Mouse (Mus musculus): ENCODE measurements around the gene Tbc1d22b. TPM values are rescaled to one million over a fixed set of nuclear protein-coding genes. Genes with fewer than 3 reads are reported as not detected.

Gene Tbc1d22b
- total RNA-seq, 2 experiments from 2014 or later: 10.2 to 11.3 TPM

DNA sequence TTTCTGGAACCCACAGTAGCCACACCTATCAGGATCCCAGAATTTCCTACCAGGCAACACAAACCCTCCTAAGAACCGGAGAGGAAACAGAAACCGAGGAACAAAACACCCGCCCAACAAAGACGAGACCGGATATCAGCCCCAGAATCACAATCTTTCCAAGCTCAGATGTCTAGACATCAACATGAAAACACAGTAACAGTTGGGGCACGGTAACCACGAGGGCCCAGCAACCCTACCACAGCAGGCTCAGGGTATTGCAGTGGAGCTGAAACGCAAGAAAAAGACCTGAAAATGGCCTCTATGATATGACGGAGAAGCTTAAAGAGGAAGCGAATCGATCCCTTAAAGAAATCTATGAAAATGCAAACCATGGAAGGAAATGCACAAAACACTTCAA lies 15.7 kb upstream of the Tbc1d22b start:
- DNase-seq (ENCODE audit: low spot score in 2 of 2): no peak

GRCm38 (mm10) chr17:29540426-29540825 lies 9.2 kb upstream of the Tbc1d22b start:
- no peak for DNase-seq (ENCODE audit: low spot score in 2 of 2)

GRCm38 (mm10) chr17:29541419-29541818 lies 8.2 kb upstream of the Tbc1d22b start:
- DNase-seq (ENCODE audit: low spot score in 2 of 2): peak; percentile 28 to 72

DNA sequence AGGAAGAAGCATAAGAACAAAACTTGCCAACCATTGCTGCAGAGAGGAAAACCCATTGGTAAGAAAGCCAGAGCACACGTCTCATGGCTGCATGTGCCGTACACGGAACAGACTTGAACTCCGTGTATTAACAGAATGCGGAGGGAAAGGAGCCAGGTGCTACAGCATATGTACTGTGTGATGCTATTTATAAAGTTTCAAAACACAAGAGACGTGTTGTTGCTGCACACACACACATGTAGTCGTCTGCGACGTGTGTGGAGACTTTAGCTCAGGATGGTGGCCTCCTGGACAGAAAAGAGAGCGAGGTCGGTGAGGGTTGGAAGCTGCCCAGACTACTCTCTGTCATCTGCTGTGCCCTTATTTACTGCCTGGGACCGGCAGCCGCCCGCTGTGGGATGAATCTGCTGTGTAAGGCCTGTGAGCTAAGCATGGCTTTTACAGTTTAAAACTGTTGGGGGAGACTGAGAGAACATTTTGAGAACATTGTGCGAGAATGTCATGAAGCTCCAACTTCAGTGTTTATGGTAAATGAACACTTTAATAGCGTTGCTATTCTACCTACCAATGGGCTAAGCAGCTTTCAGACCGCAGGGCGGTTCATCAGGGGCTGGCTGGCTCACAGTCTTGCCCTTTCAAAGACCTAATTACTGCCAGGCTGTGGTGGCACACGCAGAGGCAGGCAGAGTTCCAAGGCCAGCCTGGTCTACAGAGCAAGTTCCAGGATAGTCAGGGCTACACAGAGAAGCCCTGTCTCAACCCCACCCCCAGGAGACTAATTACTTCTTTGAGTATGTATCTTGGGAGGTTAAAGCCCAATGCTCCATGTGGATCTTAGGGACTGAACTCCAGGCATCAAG lies 6.5 kb upstream of the Tbc1d22b start:
- DNase-seq (ENCODE audit: low spot score in 2 of 2): no peak

- no peak for DNase-seq (ENCODE audit: low spot score in 2 of 2)
Observed at GRCm38 (mm10) chr17:29544064-29544463, 5.5 kb upstream of the Tbc1d22b start.

DNA sequence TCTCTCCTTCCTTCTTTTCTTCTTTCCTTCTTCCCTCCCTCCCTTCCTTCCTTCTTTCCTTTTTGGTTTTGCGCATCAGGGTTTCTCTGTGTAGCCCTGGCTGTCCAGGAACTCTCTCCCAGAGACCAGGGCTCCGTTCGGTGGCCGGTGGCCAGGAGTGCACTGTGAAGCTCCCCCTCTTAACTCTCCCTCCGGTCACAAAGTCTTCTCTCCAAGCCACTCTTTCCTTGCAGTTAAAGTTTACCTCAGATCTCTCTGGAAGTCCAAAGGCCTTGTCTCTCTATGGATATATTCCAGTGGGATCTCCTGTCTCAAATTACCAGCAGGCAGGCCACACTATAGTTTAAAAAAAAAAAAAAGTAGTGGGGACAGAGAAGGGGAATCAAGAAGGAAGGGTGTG lies 4.3 kb upstream of the Tbc1d22b start:
- DNase-seq (ENCODE audit: low spot score in 2 of 2): no peak

- no peak for DNase-seq (ENCODE audit: low spot score in 2 of 2)
Observed at GRCm38 (mm10) chr17:29548494-29548893, 1.1 kb upstream of the Tbc1d22b start.

GRCm38 (mm10) chr17:29548994-29549393 lies 591 bp upstream of the Tbc1d22b start:
- no peak for DNase-seq (ENCODE audit: low spot score in 2 of 2)

DNA sequence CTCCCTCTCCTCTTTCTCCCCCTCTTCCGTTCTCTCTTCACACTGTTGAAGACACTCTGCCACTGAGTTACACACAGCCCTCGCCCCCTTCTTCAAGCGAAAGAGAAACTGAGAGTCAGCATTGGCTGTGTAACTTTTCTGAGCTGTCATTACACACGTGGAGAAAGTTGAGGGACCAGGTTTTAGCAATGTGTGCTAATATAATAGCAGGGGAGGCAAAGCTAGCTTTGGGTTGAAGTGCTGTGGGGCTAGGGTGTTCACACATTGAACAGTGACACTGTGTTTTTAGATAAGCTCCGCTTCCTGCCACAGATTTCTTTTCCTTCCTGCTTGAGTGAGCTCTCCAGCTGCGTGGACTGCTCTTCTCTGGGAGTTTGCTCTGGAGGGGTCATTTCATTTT lies 1.4 kb downstream of the Tbc1d22b start:
- DNase-seq (ENCODE audit: low spot score in 2 of 2): no peak

DNA sequence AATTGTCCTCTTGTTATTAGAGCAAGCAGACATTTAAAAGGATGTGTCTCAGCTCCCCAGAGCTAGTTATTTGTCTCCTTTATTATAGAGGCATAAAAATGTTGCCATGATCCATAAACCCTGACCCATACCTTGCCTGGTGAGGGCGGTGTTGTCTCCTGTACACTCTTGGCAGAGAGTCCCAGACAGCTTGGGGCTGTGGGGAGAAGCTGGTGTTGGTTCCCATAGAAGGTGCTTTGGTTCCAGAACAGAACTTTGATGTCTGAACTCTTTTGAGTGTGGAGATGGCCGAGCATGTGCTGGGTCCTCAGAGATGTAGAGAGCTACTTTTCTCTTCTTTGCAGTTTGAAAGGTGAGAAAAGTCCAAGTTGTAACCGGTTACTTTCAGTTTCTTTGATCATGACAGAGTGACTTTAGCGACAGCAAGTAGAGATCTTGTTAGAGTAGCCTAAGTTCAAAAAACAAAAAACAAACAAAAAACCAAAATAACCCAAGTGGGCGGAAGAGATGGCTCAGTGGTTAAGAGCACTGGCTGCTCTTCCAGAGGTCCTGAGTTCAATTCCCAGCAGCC lies 2.7 kb downstream of the Tbc1d22b start, which contains the start of gene Tmem217:
Tmem217 (minus strand) TSS at position 224 of the 571 bp plus-strand sequence.
- DNase-seq (ENCODE audit: low spot score in 2 of 2): no peak

DNA sequence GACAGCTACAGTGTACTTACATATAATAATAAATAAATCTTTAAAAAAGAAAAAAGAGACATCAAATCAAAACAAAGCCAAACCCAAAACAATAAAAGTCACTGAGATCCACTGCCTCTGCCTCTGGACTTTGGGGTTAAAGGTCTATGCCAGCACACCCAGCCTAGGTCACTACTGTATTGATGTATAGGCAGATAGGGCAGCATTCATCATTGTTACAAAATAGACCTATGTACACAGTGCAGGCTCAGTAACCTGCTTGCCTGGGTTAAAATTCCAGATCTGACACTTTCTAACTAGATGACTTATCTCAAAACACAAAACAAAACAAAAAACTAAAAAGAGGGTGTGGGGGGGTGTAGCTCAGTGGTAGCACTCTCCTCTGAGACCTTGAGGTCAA lies 4.6 kb downstream of the Tbc1d22b start:
- no peak for DNase-seq (ENCODE audit: low spot score in 2 of 2)

DNA sequence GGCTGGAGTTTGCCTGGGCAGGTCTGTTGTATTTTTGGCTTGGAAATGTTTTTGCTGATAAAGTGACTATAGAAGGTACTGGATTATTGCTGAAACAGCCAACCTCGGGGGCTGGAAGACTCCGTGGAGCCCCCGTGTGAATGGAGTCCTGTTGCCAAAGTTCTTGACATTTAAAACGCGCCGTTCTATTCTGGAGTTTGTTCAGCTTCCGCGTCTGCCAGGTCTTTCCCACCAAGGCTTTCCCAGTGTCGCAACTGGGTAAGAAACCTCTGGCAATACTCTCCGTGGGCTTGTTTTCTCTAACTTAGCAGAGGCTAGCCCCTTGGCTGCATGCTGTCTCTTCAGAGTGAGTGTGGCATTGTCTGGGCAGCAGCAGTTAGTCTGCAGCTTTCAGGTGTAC lies 6.9 kb downstream of the Tbc1d22b start:
- no peak for DNase-seq (ENCODE audit: low spot score in 2 of 2)

DNA sequence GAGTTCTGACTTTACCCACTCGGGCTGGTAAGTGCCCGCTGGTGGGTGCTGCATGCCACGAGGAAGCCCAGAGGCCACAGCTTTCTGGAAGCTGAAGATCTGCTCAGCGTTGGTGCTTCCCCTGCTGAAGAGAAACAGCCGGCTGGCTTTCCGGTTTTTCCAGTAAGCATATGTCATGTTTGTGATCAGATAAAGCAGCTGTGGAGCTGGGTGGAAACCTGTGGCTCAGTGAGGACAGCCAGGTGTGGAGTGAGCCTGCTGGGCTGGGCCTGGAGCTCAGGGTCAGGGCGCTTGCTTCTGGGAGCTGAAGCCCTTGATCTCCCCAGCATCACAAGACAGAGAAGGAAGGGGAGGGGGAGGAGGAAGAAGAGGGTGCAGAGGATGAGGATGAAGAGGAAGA lies 7.3 kb downstream of the Tbc1d22b start:
- DNase-seq (ENCODE audit: low spot score in 2 of 2): no peak

- no peak for DNase-seq (ENCODE audit: low spot score in 2 of 2)
Observed at GRCm38 (mm10) chr17:29558476-29558875, 8.9 kb downstream of the Tbc1d22b start.

DNA sequence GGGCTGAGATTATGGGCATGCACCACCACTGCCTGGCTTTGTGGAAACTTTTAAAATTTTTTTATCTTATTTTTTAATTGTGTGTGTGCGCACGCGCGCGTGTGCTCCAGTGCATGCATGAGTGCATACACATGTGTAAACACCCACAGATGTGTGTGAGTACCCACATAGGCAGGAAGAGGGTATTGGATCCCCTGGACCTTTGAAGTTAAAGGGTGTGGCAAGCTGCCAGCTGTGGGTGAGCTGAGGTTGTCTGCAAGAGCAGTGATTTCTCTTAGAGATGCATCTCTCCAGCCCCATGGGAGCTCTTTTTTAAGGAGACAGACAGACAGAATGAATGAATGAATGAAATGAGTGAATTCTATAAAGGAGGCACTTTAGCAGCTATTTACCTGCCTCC lies 15.9 kb downstream of the Tbc1d22b start:
- no peak for DNase-seq (ENCODE audit: low spot score in 2 of 2)

DNA sequence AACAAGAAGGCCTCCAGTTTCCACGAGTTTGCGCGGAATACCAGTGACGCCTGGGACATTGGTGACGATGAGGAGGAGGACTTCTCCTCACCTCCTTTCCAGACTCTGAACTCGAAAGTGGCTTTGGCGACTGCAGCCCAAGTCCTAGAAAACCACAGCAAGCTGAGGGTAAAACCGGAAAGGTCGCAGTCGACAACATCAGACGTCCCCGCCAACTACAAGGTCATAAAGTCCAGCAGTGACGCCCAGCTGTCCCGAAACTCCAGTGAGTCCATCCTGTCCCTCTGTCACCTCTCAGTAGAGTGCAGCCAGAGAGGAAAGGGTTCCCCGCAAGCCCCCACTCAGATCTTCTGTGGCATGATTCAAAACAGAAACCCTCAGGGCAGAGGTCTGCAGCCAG lies 18.9 kb downstream of the Tbc1d22b start:
- no peak for DNase-seq (ENCODE audit: low spot score in 2 of 2)

- DNase-seq (ENCODE audit: low spot score in 2 of 2): no peak
Observed at GRCm38 (mm10) chr17:29569831-29570230, 20.2 kb downstream of the Tbc1d22b start.

- no peak for DNase-seq (ENCODE audit: low spot score in 2 of 2)
Observed at GRCm38 (mm10) chr17:29579579-29580126, 30.1 kb downstream of the Tbc1d22b start.

DNA sequence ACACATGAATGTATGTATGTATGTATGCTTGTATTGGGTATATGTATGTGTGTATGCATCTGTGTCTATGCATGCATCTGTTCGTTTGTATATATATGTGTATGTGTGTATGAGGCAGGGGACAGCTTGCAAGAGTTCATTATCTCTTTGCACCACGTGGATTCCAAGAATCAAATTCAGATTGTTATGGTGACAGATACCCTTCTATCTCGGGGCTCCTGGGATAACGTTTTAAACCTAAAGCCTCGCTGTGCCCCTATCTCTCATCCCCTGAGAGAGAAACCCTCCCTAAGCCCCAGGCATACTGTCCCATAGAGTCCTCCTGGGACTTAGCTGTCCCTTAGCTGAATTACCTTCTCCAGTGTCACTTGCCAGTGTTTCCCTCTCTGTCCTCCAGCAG lies 34.0 kb downstream of the Tbc1d22b start:
- DNase-seq (ENCODE audit: low spot score in 2 of 2): no peak

DNA sequence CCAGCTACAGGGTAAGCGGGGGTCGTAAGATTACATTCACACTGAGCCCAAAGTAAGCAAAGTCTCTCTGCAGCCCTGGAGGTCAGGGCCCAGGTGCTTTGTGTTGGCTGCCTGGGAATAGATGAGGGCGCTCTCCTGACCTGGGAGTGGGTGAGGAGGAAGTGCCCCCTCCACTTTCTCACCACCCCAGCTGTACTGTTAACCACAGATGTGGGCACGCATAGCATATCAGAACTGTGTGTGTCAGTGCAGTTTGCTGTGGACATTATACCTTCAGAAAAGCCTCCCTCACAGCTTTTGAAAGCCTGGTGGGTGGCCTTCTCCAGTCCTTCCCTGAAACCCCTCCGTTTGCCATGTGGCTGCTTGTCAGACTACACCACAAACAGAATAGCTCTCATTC lies 34.7 kb downstream of the Tbc1d22b start:
- DNase-seq (ENCODE audit: low spot score in 2 of 2): no peak

DNA sequence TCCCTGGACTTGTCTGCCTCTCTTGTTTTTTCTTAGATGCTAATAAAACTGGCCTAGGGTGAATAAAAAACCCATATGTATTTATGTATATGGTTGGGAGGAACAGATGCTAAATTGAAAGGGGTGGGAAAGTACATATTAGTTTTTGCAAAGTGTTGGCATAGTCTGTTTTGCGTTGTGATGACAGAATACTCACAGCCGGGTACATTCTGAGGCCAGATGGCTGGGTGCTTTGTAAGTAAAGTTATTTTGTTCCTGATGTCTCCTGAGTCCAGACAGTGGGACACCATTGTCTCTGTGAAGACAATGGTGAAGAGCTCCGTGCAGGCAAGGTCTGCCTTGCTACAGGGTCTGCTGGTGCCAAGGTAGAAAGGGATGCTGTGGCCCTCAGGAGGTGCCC lies 35.2 kb downstream of the Tbc1d22b start:
- DNase-seq (ENCODE audit: low spot score in 2 of 2): no peak

- DNase-seq (ENCODE audit: low spot score in 2 of 2): no peak
Observed at GRCm38 (mm10) chr17:29585446-29585845, 35.9 kb downstream of the Tbc1d22b start.

All from gastrocnemius, postnatal 4 days (tissue).